In the genomic region with DNA sequence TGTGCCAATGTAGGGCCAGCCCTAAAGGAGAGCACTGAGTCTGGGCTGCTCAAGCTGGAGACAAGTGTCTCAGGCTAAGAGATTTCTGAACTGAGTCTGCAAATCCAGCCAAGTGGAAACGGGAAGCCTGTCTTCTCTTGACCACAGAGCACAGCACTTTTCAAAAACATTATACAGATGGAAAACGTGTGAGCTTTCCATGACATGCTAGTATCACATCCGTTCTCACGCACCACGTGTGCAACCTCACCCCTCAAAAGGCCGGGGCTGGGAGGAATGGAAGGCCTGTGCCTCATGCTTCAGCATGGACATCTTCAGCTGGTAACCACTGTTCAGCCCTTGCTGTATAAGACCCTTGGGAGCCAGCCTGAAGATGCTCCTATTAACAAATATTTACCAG, we compare ENCODE assay signal across 32 mouse cellular contexts.
"Had no signal": no experiment of that assay in that cellular context is flagged by ENCODE, and none has a peak within 500 bp of the region (broad histone marks: within the 10 kb centered on the region; RNA-seq: fewer than 3 reads in every experiment).

No protein-coding gene starts in this region.

- H3K4me2 ChIP-seq: heart, embryonic 11.5 days; heart, embryonic 12.5 days; heart, embryonic 13.5 days; heart, embryonic 15.5 days; hindbrain, embryonic 12.5 days; hindbrain, embryonic 13.5 days; hindbrain, embryonic 14.5 days; hindbrain, embryonic 15.5 days; intestine, embryonic 15.5 days; kidney, embryonic 15.5 days had no signal

- H3K4me1 ChIP-seq: heart, embryonic 10.5 days; heart, embryonic 12.5 days; heart, embryonic 13.5 days; heart, embryonic 15.5 days; hindbrain, embryonic 10.5 days; hindbrain, embryonic 12.5 days; intestine, embryonic 15.5 days; kidney, embryonic 15.5 days had no signal

- H3K36me3 ChIP-seq: heart, embryonic 10.5 days; heart, embryonic 12.5 days; heart, embryonic 13.5 days; heart, embryonic 15.5 days; hindbrain, embryonic 10.5 days; hindbrain, embryonic 12.5 days; hindbrain, embryonic 13.5 days; hindbrain, embryonic 15.5 days; intestine, embryonic 15.5 days; kidney, embryonic 15.5 days had no signal

- H3K9me3 ChIP-seq: heart, embryonic 10.5 days; heart, embryonic 12.5 days; heart, embryonic 13.5 days; heart, embryonic 15.5 days; hindbrain, embryonic 10.5 days; hindbrain, embryonic 12.5 days; hindbrain, embryonic 13.5 days; hindbrain, embryonic 15.5 days; intestine, embryonic 15.5 days; kidney, embryonic 15.5 days had no signal

- DNase-seq: heart, postnatal 10 days; heart, postnatal 14 days; heart, postnatal 36 days; heart, postnatal 4 days; kidney, adult 11 months; kidney, adult 18-20 months; kidney, adult 2 months; kidney, adult 8-10 months; kidney, adult 9 months; kidney, postnatal 10 days; kidney, postnatal 14 days; kidney, postnatal 25 days; kidney, postnatal 36 days; kidney, postnatal 4 days; layer of hippocampus, adult 9-11 months; layer of hippocampus, postnatal 36 days had no signal

- H3K9ac ChIP-seq: heart, embryonic 12.5 days; heart, embryonic 13.5 days; heart, embryonic 15.5 days; hindbrain, embryonic 12.5 days; hindbrain, embryonic 13.5 days; hindbrain, embryonic 14.5 days; hindbrain, embryonic 15.5 days; intestine, embryonic 15.5 days; kidney, embryonic 15.5 days had no signal

- H3K27ac ChIP-seq: heart, embryonic 10.5 days; heart, embryonic 13.5 days; heart, embryonic 15.5 days; hindbrain, embryonic 10.5 days; hindbrain, embryonic 12.5 days; hindbrain, embryonic 13.5 days; hindbrain, embryonic 14.5 days; hindbrain, embryonic 15.5 days; hindbrain, postnatal 0 days; intestine, embryonic 15.5 days; kidney, embryonic 15.5 days; kidney, postnatal 0 days; layer of hippocampus, adult 2 months; left cerebral cortex, adult 2 months had no signal

- H3K27me3 ChIP-seq: heart, embryonic 12.5 days; heart, embryonic 13.5 days; heart, embryonic 15.5 days; hindbrain, embryonic 12.5 days; hindbrain, embryonic 13.5 days; hindbrain, embryonic 15.5 days; intestine, embryonic 15.5 days; kidney, embryonic 15.5 days had no signal

- H3K4me3 ChIP-seq: heart, embryonic 10.5 days; heart, embryonic 12.5 days; heart, embryonic 13.5 days; heart, embryonic 15.5 days; hindbrain, embryonic 10.5 days; hindbrain, embryonic 12.5 days; hindbrain, embryonic 13.5 days; hindbrain, embryonic 15.5 days; intestine, embryonic 15.5 days; kidney, embryonic 15.5 days; layer of hippocampus, adult 2 months; left cerebral cortex, adult 2 months had no signal
